Mouse (Mus musculus) spleen, postnatal 14 days (tissue): Measurements from ENCODE around the gene Gpcpd1.

ENCODE experiments used
- DNase-seq, 2 experiments: peaks; one replicate each; pipeline ENCODE4 v3.0.0; 2021 to 2022; ENCODE audit warnings: low spot score in 2 of 2

Gpcpd1 gene

GRCm38 (mm10) chr2:132517194-132517836 lies 70.2 kb downstream of the Gpcpd1 start:
- no peak for DNase-seq

GRCm38 (mm10) chr2:132516130-132517030 lies 71.1 kb downstream of the Gpcpd1 start:
- DNase-seq: peak; percentile 44 to 70

GRCm38 (mm10) chr2:132515607-132516006 lies 71.9 kb downstream of the Gpcpd1 start:
- no peak for DNase-seq

GRCm38 (mm10) chr2:132515076-132515475 lies 72.5 kb downstream of the Gpcpd1 start:
- DNase-seq: no peak

DNA sequence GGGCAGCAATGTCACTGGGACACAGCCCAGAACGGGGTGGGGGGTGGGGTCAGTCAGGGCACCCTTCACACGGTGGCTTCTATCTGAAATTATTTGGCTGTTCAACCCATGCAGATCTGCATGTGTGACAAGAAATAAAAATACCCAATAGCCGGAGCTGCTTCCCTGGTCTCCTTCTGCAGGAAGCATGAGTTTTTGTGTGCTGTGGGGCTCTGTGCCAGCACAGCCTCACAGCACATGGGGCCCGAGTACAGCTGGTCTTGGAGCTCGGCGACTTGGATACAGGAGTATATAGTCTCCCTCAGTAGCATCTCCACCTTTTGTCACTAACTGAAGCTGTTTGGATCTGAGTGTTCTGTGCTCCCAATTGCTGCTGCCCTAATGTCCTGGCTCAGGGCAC lies 73.2 kb downstream of the Gpcpd1 start:
- DNase-seq: no peak

DNA sequence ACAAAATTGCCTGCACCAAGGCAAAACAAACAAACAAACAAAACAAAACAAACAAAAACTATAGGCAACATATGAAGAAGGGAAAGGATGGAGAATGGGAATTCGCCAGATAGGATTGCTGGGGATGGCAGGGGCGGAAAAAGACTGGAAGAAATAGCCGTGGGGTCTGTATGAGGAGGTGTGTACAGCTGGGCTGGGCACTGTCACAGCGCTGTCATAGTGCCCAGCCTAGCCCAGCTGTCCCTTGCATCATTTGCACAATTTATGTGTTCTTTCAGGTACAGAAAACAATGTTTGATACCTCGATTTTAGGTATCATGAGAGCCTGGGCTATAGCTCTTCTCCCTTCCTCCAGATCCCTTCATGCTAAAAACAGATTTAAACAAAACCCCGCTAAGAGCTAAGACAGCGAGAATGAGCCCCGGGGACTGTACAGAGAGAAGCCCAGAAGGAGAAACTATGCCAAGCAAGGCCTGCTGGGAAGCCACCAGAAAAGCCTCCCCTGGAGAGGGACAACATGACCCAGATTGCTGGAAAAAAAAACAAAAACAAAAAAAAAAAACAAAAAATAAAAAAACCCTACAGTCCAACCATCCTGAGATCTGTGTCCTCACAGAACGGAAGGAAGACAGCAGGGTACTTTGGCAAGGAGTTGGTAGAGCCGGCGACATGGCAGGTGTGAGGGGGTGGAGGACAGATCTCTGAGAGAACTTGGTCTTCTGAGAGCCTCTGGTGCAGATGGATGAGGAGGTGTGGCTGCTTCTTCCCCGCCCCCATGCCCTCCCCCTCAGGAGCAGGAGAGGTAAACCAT lies 74.0 kb downstream of the Gpcpd1 start:
- DNase-seq: no peak

GRCm38 (mm10) chr2:132512977-132513351 lies 74.6 kb downstream of the Gpcpd1 start:
- DNase-seq: no peak

DNA sequence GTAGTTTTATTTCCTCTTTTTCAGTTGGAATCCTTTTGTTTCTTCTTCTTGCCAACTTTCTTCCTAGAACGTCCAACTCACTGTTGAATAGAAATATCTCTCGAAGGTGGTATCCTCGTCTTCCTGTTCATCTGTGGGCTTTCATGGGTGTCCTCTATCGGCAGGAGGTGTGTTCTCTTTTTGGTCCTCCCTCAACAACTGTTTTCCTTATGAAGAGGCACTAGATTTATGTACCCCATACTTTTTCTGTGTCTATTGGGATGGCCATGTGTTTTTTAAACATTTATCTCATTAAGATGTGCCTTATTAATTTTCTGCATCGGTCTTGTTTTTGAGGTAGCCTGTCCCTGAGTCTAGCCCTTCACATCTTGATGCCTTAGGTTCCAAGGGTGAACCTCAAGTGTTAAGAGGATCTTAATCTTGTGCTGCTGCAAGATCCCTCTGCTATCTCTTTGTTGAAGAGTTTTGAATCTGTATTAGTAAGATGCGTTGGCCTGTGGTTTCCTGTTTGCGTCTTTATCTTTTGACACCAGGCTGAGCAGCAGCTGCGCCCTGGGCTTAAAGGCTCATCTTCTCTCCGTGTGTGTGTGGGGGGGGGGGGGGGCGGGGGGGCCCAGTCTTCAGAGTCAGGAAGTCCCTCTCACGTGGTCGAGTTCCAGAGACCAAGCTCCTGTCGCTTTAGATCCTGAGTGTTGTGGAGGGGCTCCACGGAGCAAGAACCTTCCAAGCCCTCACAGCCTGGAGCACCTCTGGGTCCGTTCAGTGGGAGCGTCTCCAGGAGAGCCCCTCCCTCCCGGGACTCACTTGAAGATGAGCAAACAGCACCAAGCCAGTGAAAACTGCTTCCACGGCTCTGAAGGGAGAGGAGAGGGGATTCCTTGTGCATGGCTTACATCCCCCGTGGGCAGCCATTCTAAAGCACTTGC lies 75.2 kb downstream of the Gpcpd1 start:
- DNase-seq: no peak

- DNase-seq: no peak
Measured at GRCm38 (mm10) chr2:132511011-132511818, 76.3 kb downstream of the Gpcpd1 start.

GRCm38 (mm10) chr2:132509714-132510113 lies 77.8 kb downstream of the Gpcpd1 start:
- no peak for DNase-seq

GRCm38 (mm10) chr2:132509261-132509660 lies 78.3 kb downstream of the Gpcpd1 start:
- no peak for DNase-seq

GRCm38 (mm10) chr2:132507521-132507920 lies 80.0 kb downstream of the Gpcpd1 start:
- DNase-seq: no peak

DNA sequence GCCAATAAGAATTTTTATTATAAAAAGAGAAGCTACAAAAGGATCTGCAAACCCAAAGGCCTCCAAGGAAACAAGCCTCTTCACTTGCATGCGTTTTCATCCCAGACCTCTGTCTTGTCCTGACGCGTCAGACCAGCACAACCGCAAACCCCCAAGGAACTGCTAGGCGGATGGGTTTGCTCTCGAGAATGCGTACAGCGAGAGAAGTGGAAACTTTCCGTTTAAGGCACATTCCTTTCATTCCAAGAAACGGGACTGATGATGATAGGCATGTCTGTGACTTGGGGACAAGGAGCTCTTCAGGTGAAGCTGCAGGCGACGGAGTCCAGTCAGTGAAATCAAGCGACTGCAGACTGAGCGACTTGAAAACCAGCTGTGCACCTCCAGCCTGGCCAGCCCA lies 80.4 kb downstream of the Gpcpd1 start:
- no peak for DNase-seq

GRCm38 (mm10) chr2:132505828-132506227 lies 81.7 kb downstream of the Gpcpd1 start:
- no peak for DNase-seq

GRCm38 (mm10) chr2:132498344-132498743 lies 89.2 kb downstream of the Gpcpd1 start:
- DNase-seq: no peak

GRCm38 (mm10) chr2:132497412-132498135 lies 90.0 kb downstream of the Gpcpd1 start:
- DNase-seq: no peak

DNA sequence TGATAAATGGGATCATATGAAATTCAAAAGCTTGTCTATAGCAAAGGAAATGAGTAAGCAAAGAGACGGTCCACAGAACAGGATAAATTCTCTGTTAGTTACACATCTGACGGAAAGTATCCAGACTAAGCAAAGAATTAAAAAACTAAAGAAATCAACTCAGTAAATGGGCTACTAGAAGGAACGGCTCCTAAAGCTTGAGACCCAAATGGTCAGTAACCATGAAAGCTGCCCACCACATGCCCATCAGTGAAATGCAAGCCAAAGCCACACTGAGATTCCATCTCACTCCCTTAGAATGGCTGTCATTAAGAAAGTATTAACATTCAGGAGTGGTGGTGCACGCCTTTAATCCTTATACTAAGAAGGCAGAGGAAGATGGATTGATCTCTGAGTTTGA lies 94.3 kb downstream of the Gpcpd1 start:
- no peak for DNase-seq

DNA sequence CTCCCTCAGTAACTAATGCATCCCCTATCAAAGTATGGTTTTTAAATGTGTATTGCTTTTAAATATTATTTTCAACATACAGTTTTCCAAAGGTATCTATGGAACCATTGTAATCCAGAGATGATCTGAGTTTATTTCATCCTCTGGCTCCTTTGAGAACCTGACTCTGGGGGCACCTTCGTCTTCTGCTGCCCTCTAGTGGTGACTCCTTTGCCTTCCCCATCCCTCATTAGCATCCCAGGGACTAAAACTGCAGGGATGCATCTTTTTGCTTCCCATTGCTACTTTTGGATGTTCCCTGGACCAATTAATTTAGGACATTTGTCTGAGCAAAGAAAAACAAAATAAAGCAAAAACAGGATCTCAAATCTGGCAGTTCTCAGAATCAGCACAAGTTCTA lies 102.1 kb downstream of the Gpcpd1 start:
- peak in 1 of 2 experiments; percentile 15 for DNase-seq

DNA sequence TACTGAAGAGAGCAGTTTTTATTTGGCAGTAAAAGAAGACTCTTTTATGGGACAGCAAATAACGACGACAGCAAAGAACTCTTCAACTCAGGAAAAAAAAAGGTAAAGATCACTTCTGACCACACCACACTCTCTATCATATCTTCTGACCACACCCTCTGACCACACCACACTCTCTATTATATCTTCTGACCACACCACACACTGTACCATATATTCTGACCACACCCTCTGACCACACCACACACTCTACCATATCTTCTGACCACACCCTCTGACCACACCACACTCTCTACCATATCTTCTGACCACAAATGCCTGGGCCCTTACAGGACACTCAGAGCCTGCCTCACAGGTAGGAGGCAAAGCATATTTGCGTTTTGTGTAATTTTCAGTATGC lies 106.0 kb downstream of the Gpcpd1 start:
- DNase-seq: no peak
